Mouse (Mus musculus): Measurements from ENCODE around the gene Irgc1. TPM values are rescaled to one million over a fixed set of nuclear protein-coding genes. Genes with fewer than 3 reads are reported as not detected.
A peak's percentile ranks its signal among the peaks of the same experiment; 100 is the strongest.

Irgc1 gene
- total RNA-seq, 1 experiment, result not detected

- H3K4me3 ChIP-seq (ENCODE audit: insufficient read depth in 1 of 2, low read depth in 1 of 2, low read length in 2 of 2, poor library complexity in 1 of 2, severe bottlenecking in 1 of 2), result no peak overlapping the region
- H3K9ac ChIP-seq (ENCODE audit: insufficient read depth, low read depth, low read length, poor library complexity, severe bottlenecking), result no peak overlapping the region
- TF ChIP-seq CHD2 (IDR thresholded peaks at IDR 0.05; ENCODE audit: low read depth, low read length) (no peak), HCFC1 (IDR thresholded peaks at IDR 0.05; ENCODE audit: borderline replicate concordance, insufficient read depth, low read length) (no peak), ZNF384 (IDR thresholded peaks at IDR 0.05; ENCODE audit: low read depth, low read length) (peak; percentile 85)
- in situ Hi-C loops (cut with MboI; ENCODE audit: low sequenced_read_pairs in 2 of 2, unreplicated experiment in 2 of 2), result no loop called here
- DNase-seq (ENCODE audit: low read depth, low spot score), result no peak
- peaks cover 0 to 9% of the 10 kb centered on the region in 2 experiments; a peak in 1 of 4 replicates for H3K4me1 ChIP-seq (ENCODE audit: control insufficient read depth in 2 of 2, insufficient read depth in 2 of 2, low read length in 2 of 2, poor library complexity in 1 of 2)
- no peak overlapping the region for H3K27ac ChIP-seq (ENCODE audit: insufficient read depth, low read depth, low read length, poor library complexity, severe bottlenecking)
- H3K9me3 ChIP-seq (ENCODE audit: control insufficient read depth, insufficient read depth, low read depth, low read length), result no peaks in the 10 kb centered on the region
- no peaks in the 10 kb centered on the region for H3K36me3 ChIP-seq (ENCODE audit: control insufficient read depth, insufficient read depth, low read length, poor library complexity, severe bottlenecking)
Observed at GRCm38 (mm10) chr7:24382730-24383372, 69.2 kb downstream of the Irgc1 start.

Other genes with a start within 250 kb of the Irgc1 start
- gene Zfp111, start 240.9 kb downstream of the Irgc1 start, total RNA-seq (2012; rRNA removed), result 7.8 and 8.5 TPM in 2 replicates
- gene Zfp109, start 214.7 kb downstream of the Irgc1 start, total RNA-seq (2012; rRNA removed), result 4.5 and 6.7 TPM in 2 replicates
- gene Zfp108, start 197.5 kb downstream of the Irgc1 start, total RNA-seq (2012; rRNA removed), result 1.5 and 2.1 TPM in 2 replicates
- gene Zfp93, start 181.9 kb downstream of the Irgc1 start, total RNA-seq (2012; rRNA removed), result 4.2 and 4.7 TPM in 2 replicates
- 22.4 and 30.4 TPM in 2 replicates for gene Zfp61, start 151.1 kb downstream of the Irgc1 start, total RNA-seq (2012; rRNA removed)
- 5.4 and 8.0 TPM in 2 replicates for gene Zfp94, start 135.6 kb downstream of the Irgc1 start, total RNA-seq (2012; rRNA removed)
- gene Tescl, start 118.4 kb downstream of the Irgc1 start, total RNA-seq (2012; rRNA removed), result 2.3 and 2.4 TPM in 2 replicates
- not detected in 2 replicates for gene Lypd5, start 103.1 kb downstream of the Irgc1 start, total RNA-seq (2012; rRNA removed)
- gene Kcnn4, start 82.0 kb downstream of the Irgc1 start, total RNA-seq (2012; rRNA removed), result 3.2 and 5.3 TPM in 2 replicates
- 25.7 and 35.7 TPM in 2 replicates for gene Smg9, start 52.7 kb downstream of the Irgc1 start, total RNA-seq (2012; rRNA removed)
- 99.5 and 118 TPM in 2 replicates for gene Plaur, start 10.2 kb upstream of the Irgc1 start, total RNA-seq (2012; rRNA removed)
- gene Cadm4, start 29.7 kb upstream of the Irgc1 start, total RNA-seq (2012; rRNA removed), result 10.8 and 21.4 TPM in 2 replicates
- gene Zfp428, start 54.7 kb upstream of the Irgc1 start, total RNA-seq (2012; rRNA removed), result 94.1 and 114 TPM in 2 replicates
- 1.2 and 1.6 TPM in 2 replicates for gene AC161166.1, start 60.2 kb upstream of the Irgc1 start, total RNA-seq (2012; rRNA removed)
- gene Irgq, start 78.4 kb upstream of the Irgc1 start, total RNA-seq (2012; rRNA removed), result 6.2 and 6.4 TPM in 2 replicates
- 0.58 TPM in 1 of 2 replicates, not detected in the other for gene Pinlyp, start 93.8 kb upstream of the Irgc1 start, total RNA-seq (2012; rRNA removed)
- gene Xrcc1, start 94.0 kb upstream of the Irgc1 start, total RNA-seq (2012; rRNA removed), result 69.7 and 144 TPM in 2 replicates
- gene Ethe1, start 135.2 kb upstream of the Irgc1 start, total RNA-seq (2012; rRNA removed), result 14.3 and 14.7 TPM in 2 replicates
- 0.22 TPM in 1 of 2 replicates, not detected in the other for gene Zfp575, start 135.3 kb upstream of the Irgc1 start, total RNA-seq (2012; rRNA removed)
- 1.5 and 1.8 TPM in 2 replicates for gene Phldb3, start 158.5 kb upstream of the Irgc1 start, total RNA-seq (2012; rRNA removed)
- gene Lypd3, start 184.3 kb upstream of the Irgc1 start, total RNA-seq (2012; rRNA removed), result 0.13 and 0.32 TPM in 2 replicates
- 9.5 and 10.0 TPM in 2 replicates for gene Tex101, start 224.4 kb upstream of the Irgc1 start, total RNA-seq (2012; rRNA removed)

All from ES-E14 (cell line).